Mouse (Mus musculus): ENCODE data around the gene Lmx1b.

GRCm38 (mm10) chr2:33544203-33544762 lies 96.0 kb downstream of the Lmx1b start:
- TF ChIP-seq CTCF (IDR thresholded peaks at IDR 0.05; ENCODE audit: insufficient read depth, low read length) (no peak), POLR2A (IDR thresholded peaks at IDR 0.05; ENCODE audit: borderline replicate concordance, extremely low read depth, low read depth, low read length) (no peak)
